Mouse (Mus musculus): ENCODE measurements around the gene Naa25.

Gene Naa25

GRCm38 (mm10) chr5:121455510-121456265 is 58.0 kb downstream of the Naa25 start:
- TF ChIP-seq GATA4 (IDR thresholded peaks at IDR 0.05; ENCODE audit: insufficient replicate concordance, low read length): no peak

- TF ChIP-seq GATA4 (IDR thresholded peaks at IDR 0.05; ENCODE audit: insufficient replicate concordance, low read length): no peak
These were observed 63.8 kb downstream of the Naa25 start for GRCm38 (mm10) chr5:121461339-121462170.

- no peak for TF ChIP-seq GATA4 (IDR thresholded peaks at IDR 0.05; ENCODE audit: insufficient replicate concordance, low read length)
These were observed 64.4 kb downstream of the Naa25 start for GRCm38 (mm10) chr5:121462171-121462502.

GRCm38 (mm10) chr5:121462967-121463366 is 65.2 kb downstream of the Naa25 start:
- no peak for TF ChIP-seq GATA4 (IDR thresholded peaks at IDR 0.05; ENCODE audit: insufficient replicate concordance, low read length)

GRCm38 (mm10) chr5:121463601-121464250 is 66.0 kb downstream of the Naa25 start:
- no peak for TF ChIP-seq GATA4 (IDR thresholded peaks at IDR 0.05; ENCODE audit: insufficient replicate concordance, low read length)

GRCm38 (mm10) chr5:121469566-121469965 is 71.8 kb downstream of the Naa25 start:
- no peak for TF ChIP-seq GATA4 (IDR thresholded peaks at IDR 0.05; ENCODE audit: insufficient replicate concordance, low read length)

GRCm38 (mm10) chr5:121472411-121472810 is 74.7 kb downstream of the Naa25 start:
- no peak for TF ChIP-seq GATA4 (IDR thresholded peaks at IDR 0.05; ENCODE audit: insufficient replicate concordance, low read length)

GRCm38 (mm10) chr5:121474610-121475009 is 76.9 kb downstream of the Naa25 start:
- no peak for TF ChIP-seq GATA4 (IDR thresholded peaks at IDR 0.05; ENCODE audit: insufficient replicate concordance, low read length)

- no peak for TF ChIP-seq GATA4 (IDR thresholded peaks at IDR 0.05; ENCODE audit: insufficient replicate concordance, low read length)
These were observed 78.3 kb downstream of the Naa25 start for GRCm38 (mm10) chr5:121476040-121476439.

GRCm38 (mm10) chr5:121477680-121478079 is 79.9 kb downstream of the Naa25 start:
- no peak for TF ChIP-seq GATA4 (IDR thresholded peaks at IDR 0.05; ENCODE audit: insufficient replicate concordance, low read length)

GRCm38 (mm10) chr5:121484801-121485200 is 87.1 kb downstream of the Naa25 start:
- TF ChIP-seq GATA4 (IDR thresholded peaks at IDR 0.05; ENCODE audit: insufficient replicate concordance, low read length): no peak

GRCm38 (mm10) chr5:121493305-121493704 is 95.6 kb downstream of the Naa25 start:
- no peak for TF ChIP-seq GATA4 (IDR thresholded peaks at IDR 0.05; ENCODE audit: insufficient replicate concordance, low read length)
